Mouse (Mus musculus) olfactory bulb, adult 2 months (tissue): ENCODE results near the gene Hist1h2bh.
"Not testable (repeated sequence)": the region's sequence is repeated elsewhere in the genome, so short reads cannot be mapped to it uniquely, and the experiment has no call there.

ENCODE experiments used
- CTCF ChIP-seq: fragments of 200-500 bp; IDR thresholded peaks from 2 replicates; pipeline ENCODE4 v1.5.1; 2012; ENCODE audit warnings: low read depth, mild to moderate bottlenecking, low read length, moderate library complexity; ENCODE audit not compliant: insufficient read depth
- POLR2A ChIP-seq: fragments of 200-500 bp; IDR thresholded peaks from 2 replicates; pipeline ENCODE4 v1.6.1; 2012; ENCODE audit warnings: mild to moderate bottlenecking, low read depth, low read length, moderate library complexity; ENCODE audit not compliant: insufficient read depth

DNA sequence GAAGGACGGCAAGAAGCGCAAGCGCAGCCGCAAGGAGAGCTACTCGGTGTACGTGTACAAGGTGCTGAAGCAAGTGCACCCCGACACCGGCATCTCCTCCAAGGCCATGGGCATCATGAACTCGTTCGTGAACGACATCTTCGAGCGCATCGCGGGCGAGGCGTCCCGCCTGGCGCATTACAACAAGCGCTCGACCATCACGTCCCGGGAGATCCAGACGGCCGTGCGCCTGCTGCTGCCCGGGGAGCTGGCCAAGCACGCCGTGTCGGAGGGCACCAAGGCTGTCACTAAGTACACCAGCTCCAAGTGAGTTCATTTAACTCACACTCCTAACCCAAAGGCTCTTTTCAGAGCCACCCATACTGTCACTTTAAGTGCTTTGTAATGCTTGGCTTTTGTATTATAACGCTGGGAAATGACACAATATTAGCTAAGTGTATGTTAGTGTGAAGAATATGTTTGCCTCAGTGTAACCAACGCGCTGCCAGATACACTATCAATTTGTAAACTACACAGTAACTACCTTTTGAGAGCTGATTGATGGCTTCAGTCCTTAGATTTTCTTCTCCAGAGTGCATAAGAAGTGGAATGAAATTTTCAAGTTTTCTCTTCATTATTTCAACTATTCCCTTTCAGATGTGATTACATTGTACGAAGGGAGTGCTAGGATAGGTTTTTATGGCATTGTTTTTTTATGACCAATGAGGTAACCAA is 28.5 kb upstream of the Hist1h2bh start:
- TF ChIP-seq CTCF, POLR2A: not testable (repeated sequence)
